Mouse (Mus musculus): ENCODE data around the gene Actn4.

Actn4 gene

DNA sequence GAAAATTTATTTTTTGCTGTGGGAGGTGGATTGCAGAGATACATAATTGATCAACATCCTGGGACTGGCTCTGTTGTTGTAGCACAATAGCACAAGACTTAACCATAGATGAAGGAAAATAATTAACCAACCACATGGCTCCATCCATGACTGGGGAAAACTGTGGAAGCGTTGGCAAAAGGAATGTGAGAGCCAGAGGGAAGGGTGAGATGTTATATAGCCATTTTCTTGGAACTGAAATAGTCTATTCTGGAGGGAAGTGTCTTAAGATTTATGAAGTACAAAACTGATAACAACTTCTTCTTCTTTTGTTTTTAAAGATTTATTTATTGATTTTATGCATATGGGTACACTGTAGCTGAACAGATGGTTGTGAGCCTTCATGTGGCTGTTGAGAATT, 114.9 kb downstream of the Actn4 start:
- DNase-seq (ENCODE audit: low spot score), result no peak

Data from ovary, adult 18-20 months (tissue).